Mouse (Mus musculus) E14TG2a.4 (cell line): ENCODE results near the gene Galnt13.
"Not testable (repeated sequence)": the region's sequence is repeated elsewhere in the genome, so short reads cannot be mapped to it uniquely, and the experiment has no call there.

Source experiments
- H3K27me3 ChIP-seq: 2 replicates; pipeline ENCODE4 v1.6.1; 2014; ENCODE audit warnings: low read length, control low read depth; ENCODE audit not compliant: insufficient read depth
- H3K36me3 ChIP-seq: 2 replicates; pipeline ENCODE4 v1.6.1; 2014; ENCODE audit warnings: low read length, control low read depth; ENCODE audit not compliant: insufficient read depth
- H3K4me1 ChIP-seq: replicated peaks from 2 replicates; pipeline ENCODE4 v1.6.1; 2014; ENCODE audit warnings: low read depth, low read length, control low read depth
- H3K4me3 ChIP-seq: replicated peaks from 2 replicates; pipeline ENCODE4 v1.5.1; 2014; ENCODE audit warnings: mild to moderate bottlenecking, low read length
- H3K9me3 ChIP-seq: 2 replicates; pipeline ENCODE4 v1.6.1; 2014; ENCODE audit warnings: low read length, control low read depth
- CTCF ChIP-seq: conservative IDR thresholded peaks from 2 replicates; pipeline ENCODE4 v1.5.1; 2014; ENCODE audit warnings: low read length
- NANOG ChIP-seq: IDR thresholded peaks from 2 replicates; pipeline ENCODE4 v1.6.1; 2014; ENCODE audit warnings: borderline replicate concordance, low read length, mixed read lengths
- POU5F1 ChIP-seq: IDR thresholded peaks from 2 replicates; pipeline ENCODE4 v1.6.1; 2014; ENCODE audit warnings: low read length, borderline replicate concordance

Gene Galnt13

DNA sequence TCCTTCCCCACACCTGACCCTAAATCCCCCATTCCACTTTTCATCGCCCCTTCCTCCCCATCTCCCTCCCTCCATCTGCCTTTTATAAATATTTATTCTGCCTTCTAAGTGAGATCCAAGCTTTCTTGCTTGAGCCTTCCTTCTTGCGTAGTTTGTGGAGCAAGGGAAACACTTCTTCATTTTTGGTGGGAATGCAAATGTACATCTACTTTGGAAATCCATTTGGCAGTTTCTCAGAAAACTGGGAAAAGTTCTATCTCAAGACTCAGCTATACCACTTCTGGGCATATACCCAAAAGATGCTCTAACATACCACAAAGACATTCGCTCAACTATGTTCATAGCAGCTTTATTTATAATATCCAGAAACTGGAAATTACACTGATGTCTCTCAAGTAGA is 86.9 kb downstream of the Galnt13 start:
- Histone ChIP-seq H3K9me3 (no peaks in the 10 kb centered on the region), H3K4me1 (no peaks in the 10 kb centered on the region), H3K4me3 (no peak overlapping the region), H3K27me3 (no peaks in the 10 kb centered on the region), H3K36me3 (no peaks in the 10 kb centered on the region)
- no peak for TF ChIP-seq NANOG
- TF ChIP-seq POU5F1: no peak
- no peak for TF ChIP-seq CTCF

GRCm38 (mm10) chr2:54527073-54527472 is 91.0 kb downstream of the Galnt13 start:
- no peaks in the 10 kb centered on the region for H3K36me3 ChIP-seq
- H3K4me3 ChIP-seq: no peak overlapping the region
- no peaks in the 10 kb centered on the region for H3K27me3 ChIP-seq

DNA sequence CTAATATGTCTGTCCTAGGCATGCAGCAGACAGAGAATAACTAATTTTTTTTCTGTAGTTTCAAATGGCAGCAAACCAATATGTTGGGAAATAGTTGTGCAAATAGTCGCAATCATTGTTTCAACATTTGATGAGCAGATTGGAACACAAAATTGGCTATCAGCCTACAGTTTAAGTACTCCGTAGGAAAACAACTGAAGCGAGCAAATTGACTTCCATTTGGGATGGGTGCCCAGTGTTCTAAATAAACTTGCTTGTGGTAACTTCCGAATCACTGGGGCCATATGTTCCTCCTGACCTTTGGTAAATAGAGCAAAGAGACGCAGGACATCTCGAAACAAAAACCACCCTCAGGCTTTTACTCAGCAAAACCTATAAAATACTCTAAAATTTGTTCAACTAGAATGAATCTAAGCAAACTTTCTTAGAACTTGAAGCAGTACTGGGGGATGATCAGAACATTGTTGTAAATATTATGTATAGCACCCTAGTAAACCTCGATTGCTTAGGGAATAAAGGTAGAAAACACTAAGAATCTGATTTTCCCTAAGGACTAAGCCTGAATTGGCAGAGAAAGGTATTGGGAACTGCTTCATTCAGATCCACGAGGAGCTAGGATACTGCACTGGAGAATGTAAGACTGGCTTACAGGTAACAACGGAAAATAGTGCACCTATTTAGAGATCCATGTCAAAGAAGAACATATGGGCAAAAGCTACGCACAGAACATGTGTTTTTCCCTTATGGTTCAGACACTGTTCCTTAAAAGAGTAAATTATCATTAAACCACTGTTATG is 122.4 kb downstream of the Galnt13 start:
- TF ChIP-seq NANOG (no peak), POU5F1 (no peak), CTCF (no peak)
- H3K36me3 ChIP-seq: no peaks in the 10 kb centered on the region
- no peak overlapping the region for H3K4me3 ChIP-seq
- no peaks in the 10 kb centered on the region for H3K27me3 ChIP-seq
- no peaks in the 10 kb centered on the region for H3K9me3 ChIP-seq
- no peaks in the 10 kb centered on the region for H3K4me1 ChIP-seq

More at GRCm38 (mm10) chr2:54527073-54527472, 91.0 kb downstream of the Galnt13 start:
- H3K4me1 ChIP-seq: no peaks in the 10 kb centered on the region
- no peaks in the 10 kb centered on the region for H3K9me3 ChIP-seq
- no peak for TF ChIP-seq CTCF
- no peak for TF ChIP-seq NANOG
- TF ChIP-seq POU5F1: no peak

GRCm38 (mm10) chr2:54565068-54565467 is 129.0 kb downstream of the Galnt13 start:
- no peaks in the 10 kb centered on the region for H3K36me3 ChIP-seq
- no peak for TF ChIP-seq POU5F1
- no peak for TF ChIP-seq NANOG
- TF ChIP-seq CTCF: no peak
- H3K27me3 ChIP-seq: no peaks in the 10 kb centered on the region
- H3K4me3 ChIP-seq: no peak overlapping the region
- no peaks in the 10 kb centered on the region for H3K9me3 ChIP-seq
- H3K4me1 ChIP-seq: no peaks in the 10 kb centered on the region

- Histone ChIP-seq H3K4me3 (no peak overlapping the region), H3K9me3 (no peaks in the 10 kb centered on the region), H3K36me3 (no peaks in the 10 kb centered on the region), H3K27me3 (no peaks in the 10 kb centered on the region), H3K4me1 (no peaks in the 10 kb centered on the region)
- TF ChIP-seq CTCF (no peak), POU5F1 (no peak), NANOG (no peak)
Observed at GRCm38 (mm10) chr2:54567186-54567585, 131.1 kb downstream of the Galnt13 start.

DNA sequence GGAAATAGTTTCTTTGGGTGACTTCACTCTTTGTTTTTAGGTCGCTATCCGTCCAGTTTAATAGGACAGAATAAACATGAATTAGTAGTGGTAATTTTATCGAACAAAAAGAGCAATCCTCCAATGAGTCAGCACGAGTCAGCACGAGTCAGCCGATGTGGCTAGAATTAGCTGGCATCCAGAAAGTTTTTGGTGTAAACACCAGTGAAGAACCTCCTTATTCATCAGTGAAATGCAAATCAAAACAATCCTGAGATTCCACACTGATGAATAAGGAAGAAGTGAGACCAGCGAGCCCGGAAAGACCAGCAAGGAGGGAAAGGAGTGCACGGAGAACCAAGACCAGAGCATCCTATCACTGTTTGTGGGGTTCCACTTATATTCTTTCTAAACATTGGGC is 131.5 kb downstream of the Galnt13 start:
- TF ChIP-seq CTCF (no peak), NANOG (no peak)
- Histone ChIP-seq H3K27me3 (no peaks in the 10 kb centered on the region), H3K4me1 (no peaks in the 10 kb centered on the region), H3K4me3 (no peak overlapping the region), H3K36me3 (no peaks in the 10 kb centered on the region), H3K9me3 (no peaks in the 10 kb centered on the region)

DNA sequence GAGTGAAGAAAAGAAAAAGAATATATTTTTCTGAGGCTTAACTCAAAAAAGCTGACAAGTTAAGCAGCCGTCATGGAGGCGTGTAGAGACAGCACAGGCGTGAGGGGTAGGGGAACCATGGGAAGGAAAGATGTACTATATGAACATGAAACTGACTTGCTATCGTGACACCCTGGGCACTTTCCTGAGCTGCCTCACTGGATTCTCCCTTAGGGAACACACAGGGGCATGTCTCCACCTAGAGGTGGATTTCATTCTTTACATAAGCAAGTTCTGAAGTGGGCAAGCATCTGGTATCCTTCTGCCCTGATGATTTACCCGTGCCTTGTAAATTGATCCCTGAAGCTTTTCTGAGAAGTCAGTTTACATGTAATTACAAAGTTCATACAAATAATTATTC is 277.7 kb downstream of the Galnt13 start:
- not testable (repeated sequence) for H3K4me3 ChIP-seq, H3K27me3 ChIP-seq, H3K4me1 ChIP-seq, H3K9me3 ChIP-seq, H3K36me3 ChIP-seq

GRCm38 (mm10) chr2:54751232-54751631 is 315.1 kb downstream of the Galnt13 start:
- no peaks in the 10 kb centered on the region for H3K36me3 ChIP-seq
- H3K4me3 ChIP-seq: no peak overlapping the region
- no peaks in the 10 kb centered on the region for H3K9me3 ChIP-seq
- no peak for TF ChIP-seq POU5F1
- H3K4me1 ChIP-seq: no peaks in the 10 kb centered on the region
- H3K27me3 ChIP-seq: no peaks in the 10 kb centered on the region

GRCm38 (mm10) chr2:54759781-54760180 is 323.7 kb downstream of the Galnt13 start:
- no peak for TF ChIP-seq NANOG
- H3K4me3 ChIP-seq: no peak overlapping the region

More at GRCm38 (mm10) chr2:54759781-54760180, 323.7 kb downstream of the Galnt13 start:
- H3K27me3 ChIP-seq: no peaks in the 10 kb centered on the region
- H3K4me1 ChIP-seq: no peaks in the 10 kb centered on the region
- no peaks in the 10 kb centered on the region for H3K9me3 ChIP-seq
- H3K36me3 ChIP-seq: no peaks in the 10 kb centered on the region
